Mouse (Mus musculus) CH12.LX (cell line): Measurements from ENCODE around the gene Lamp1. TPM values are rescaled to one million over a fixed set of nuclear protein-coding genes. Genes with fewer than 3 reads are reported as not detected.

Source experiments
- DNase-seq: peaks from one replicate; pipeline ENCODE4 v3.0.0-alpha.2; 2013; ENCODE audit errors: extremely low read depth
- H3K27ac ChIP-seq: 2 replicates; pipeline ENCODE4 v1.5.1; 2012; ENCODE audit warnings: low read depth, mild to moderate bottlenecking, control low read depth, moderate library complexity; ENCODE audit not compliant: insufficient read depth
- H3K27me3 ChIP-seq: replicated peaks from 2 replicates; pipeline ENCODE3; 2012; ENCODE audit warnings: inconsistent platforms
- H3K36me3 ChIP-seq, 2 experiments: replicated peaks in 1 of 2; 2 replicates each; pipeline versions ENCODE3 to v1.6.1; 2012; ENCODE audit warnings: inconsistent platforms in 1 of 2, low read length in 1 of 2, mild to moderate bottlenecking in 1 of 2, mixed read lengths in 1 of 2, moderate library complexity in 1 of 2; ENCODE audit not compliant: control insufficient read depth in 1 of 2, insufficient read depth in 1 of 2
- H3K4me1 ChIP-seq, 2 experiments: 2 replicates each; pipeline ENCODE4 v1.6.1; 2012; ENCODE audit warnings: inconsistent platforms in 1 of 2, moderate library complexity in 1 of 2; ENCODE audit not compliant: insufficient read depth in 2 of 2, control insufficient read depth in 1 of 2
- H3K4me2 ChIP-seq: 2 replicates; pipeline ENCODE4 v1.6.1; 2012; ENCODE audit warnings: low read depth, mild to moderate bottlenecking, control low read depth; ENCODE audit not compliant: poor library complexity, insufficient read depth, severe bottlenecking
- H3K4me3 ChIP-seq, 3 experiments: fragments of 150-350 bp in 1 of 3; sonication (generic) in 1 of 3; replicated peaks in 1 of 3; 2 replicates each; pipeline versions ENCODE3 to v1.5.1; 2011 to 2012; ENCODE audit warnings: low read depth in 2 of 3, low read length in 2 of 3, mild to moderate bottlenecking in 2 of 3, moderate library complexity in 2 of 3, control low read depth in 1 of 3, improper control_type of control experiment in 1 of 3, inconsistent platforms in 1 of 3, mixed read lengths in 1 of 3; ENCODE audit not compliant: poor library complexity in 1 of 3
- H3K79me2 ChIP-seq: replicated peaks from 2 replicates; pipeline ENCODE4 v1.6.1; 2012; ENCODE audit warnings: mild to moderate bottlenecking, moderate library complexity; ENCODE audit not compliant: control insufficient read depth, poor library complexity, insufficient read depth, severe bottlenecking; ENCODE audit errors: extremely low read depth
- H3K9ac ChIP-seq: 2 replicates; pipeline ENCODE4 v1.6.1; 2012; ENCODE audit warnings: low read depth, mild to moderate bottlenecking, control low read depth, moderate library complexity; ENCODE audit not compliant: insufficient read depth
- H3K9me3 ChIP-seq: replicated peaks from 2 replicates; pipeline ENCODE3; 2012; ENCODE audit warnings: low read length, inconsistent platforms, mixed read lengths
- BHLHE40 ChIP-seq: IDR thresholded peaks from 2 replicates; pipeline ENCODE4 v1.6.1; 2011; ENCODE audit warnings: mild to moderate bottlenecking, low read depth, low read length, improper control_type of control experiment
- CTCF ChIP-seq, 2 experiments: IDR thresholded peaks in 1 of 2; conservative IDR thresholded peaks in 1 of 2; 2 replicates each; pipeline ENCODE4 v1.5.1; 2011 to 2012; ENCODE audit warnings: low read depth in 2 of 2, low read length in 2 of 2, improper control_type of control experiment in 1 of 2, inconsistent platforms in 1 of 2, mild to moderate bottlenecking in 1 of 2, moderate library complexity in 1 of 2
- E2F4 ChIP-seq: IDR thresholded peaks from 2 replicates; pipeline ENCODE4 v1.6.1; 2011; ENCODE audit warnings: low read depth, low read length, improper control_type of control experiment; ENCODE audit not compliant: insufficient replicate concordance
- ELF1 ChIP-seq: IDR thresholded peaks from 2 replicates; pipeline ENCODE4 v1.6.1; 2014; ENCODE audit warnings: low read depth, mild to moderate bottlenecking, inconsistent platforms, low read length, improper control_type of control experiment
- GABPA ChIP-seq: IDR thresholded peaks from 2 replicates; pipeline ENCODE4 v1.6.1; 2012; ENCODE audit warnings: low read depth, low read length, improper control_type of control experiment, inconsistent platforms; ENCODE audit not compliant: insufficient replicate concordance
- MAFK ChIP-seq: IDR thresholded peaks from 2 replicates; pipeline ENCODE4 v1.6.1; 2011; ENCODE audit warnings: low read length, improper control_type of control experiment; ENCODE audit not compliant: insufficient replicate concordance
- MAZ ChIP-seq: IDR thresholded peaks from 2 replicates; pipeline ENCODE4 v1.6.1; 2012; ENCODE audit warnings: low read depth, mild to moderate bottlenecking, inconsistent platforms, low read length, improper control_type of control experiment, moderate library complexity
- NRF1 ChIP-seq: IDR thresholded peaks from 2 replicates; pipeline ENCODE4 v1.6.1; 2014; ENCODE audit warnings: low read depth, mild to moderate bottlenecking, inconsistent platforms, low read length, improper control_type of control experiment, moderate library complexity
- POLR2A ChIP-seq: IDR thresholded peaks from 2 replicates; pipeline ENCODE4 v1.6.1; 2011; ENCODE audit warnings: low read depth, mild to moderate bottlenecking, improper control_type of control experiment, low read length
- ZKSCAN1 ChIP-seq: IDR thresholded peaks from 2 replicates; pipeline ENCODE4 v1.6.1; 2012; ENCODE audit warnings: low read depth, inconsistent platforms, low read length, improper control_type of control experiment, borderline replicate concordance
- ZMIZ1 ChIP-seq: IDR thresholded peaks from 2 replicates; pipeline ENCODE4 v1.6.1; 2012; ENCODE audit warnings: low read depth, mild to moderate bottlenecking, inconsistent platforms, low read length, improper control_type of control experiment
- dilution Hi-C: fragments of 300-500 bp; cut with MboI; formaldehyde crosslinking; loops from 2 replicates; pipeline ENCODE4 v1.14.3; 2020; ENCODE audit warnings: low sequenced_read_pairs; ENCODE audit not compliant: extremely low pct_unique_long_range_greater_than_20kb, extremely low pct_ligation_motif_present
- in situ Hi-C: fragments of 300-500 bp; cut with MboI; formaldehyde crosslinking; loops from 3 replicates; pipeline ENCODE4 v1.14.3; 2019; ENCODE audit warnings: low sequenced_read_pairs, low pct_ligation_motif_present, low pct_unique_long_range_greater_than_20kb, mixed read lengths
- polyA plus RNA-seq: library from polyadenylated mRNA; unstranded; fragments of >175 nt; gene quantifications from 2 replicates; pipeline ENCODE4 v1.2.1, GENCODE M21; 2012; ENCODE audit warnings: low read depth; ENCODE audit not compliant: insufficient read length
- total RNA-seq, 2 experiments: library from RNA; depleted of rRNA; stranded (reverse); fragments of 300-350 nt in 1 of 2; fragments of >200 nt in 1 of 2; gene quantifications; 2 replicates each; pipeline ENCODE4 v1.2.3; 2012 to 2014

Lamp1 gene
- total and polyA plus RNA-seq, 3 experiments, result 56.7 to 69.4 (median 64.3) TPM

DNA sequence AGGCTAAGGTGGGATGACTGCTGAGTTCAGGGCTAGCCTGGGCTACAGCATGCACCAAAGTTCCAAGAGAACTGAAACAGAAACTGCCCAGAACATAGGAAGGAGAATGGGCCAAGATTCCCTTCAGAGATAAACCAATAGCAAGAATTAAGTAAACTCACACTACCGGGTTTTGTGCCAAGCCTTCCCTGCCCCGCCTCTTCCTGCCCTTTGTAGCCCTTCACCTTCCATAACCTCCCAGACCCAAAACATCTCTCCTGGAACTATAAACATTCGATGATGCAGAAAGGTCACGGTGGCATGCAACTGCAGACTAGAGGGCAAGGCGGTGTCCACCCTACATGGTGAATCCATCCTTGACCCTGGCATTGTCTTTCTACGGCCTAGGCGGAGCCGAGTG lies 31.3 kb downstream of the Lamp1 start:
- dilution Hi-C loops, result no loop called here
- Histone ChIP-seq H3K36me3 (no peaks in the 10 kb centered on the region), H3K4me3 (no peak overlapping the region), H3K79me2 (no peaks in the 10 kb centered on the region), H3K4me2 (no peak overlapping the region), H3K27me3 (peaks cover 90% of the 10 kb centered on the region), H3K4me1 (no peaks in the 10 kb centered on the region), H3K9me3 (no peaks in the 10 kb centered on the region), H3K27ac (no peak overlapping the region), H3K9ac (no peak overlapping the region)
- no peak for DNase-seq
- no peak for TF ChIP-seq BHLHE40
- in situ Hi-C loops, result no loop called here

DNA sequence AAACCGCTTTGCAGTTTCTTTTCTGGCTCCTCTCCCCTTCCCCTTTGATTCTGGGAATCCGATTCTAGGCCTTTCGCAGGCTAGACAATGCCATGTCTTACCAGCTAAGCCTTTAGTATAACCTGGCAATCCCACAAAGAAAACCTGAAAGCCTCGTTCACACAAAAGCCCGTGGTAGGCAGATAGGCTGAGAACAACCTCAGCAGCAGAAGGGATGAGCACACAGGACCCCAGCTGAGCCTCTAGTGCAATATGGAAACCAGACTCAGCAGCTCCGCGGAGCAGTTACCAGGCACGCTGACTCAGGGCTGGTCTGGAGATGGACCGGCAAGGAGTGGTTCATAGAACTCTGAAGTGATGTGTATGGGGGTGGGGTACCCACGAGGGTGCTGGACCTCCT lies 35.9 kb downstream of the Lamp1 start:
- no peak overlapping the region for H3K4me2 ChIP-seq
- no peak overlapping the region for H3K9ac ChIP-seq
- H3K4me3 ChIP-seq, result no peak overlapping the region
- no peaks in the 10 kb centered on the region for H3K36me3 ChIP-seq
- H3K79me2 ChIP-seq, result no peaks in the 10 kb centered on the region
- H3K27me3 ChIP-seq, result peaks cover 85% of the 10 kb centered on the region
- H3K4me1 ChIP-seq, result no peaks in the 10 kb centered on the region
- no peak for DNase-seq
- no peak overlapping the region for H3K27ac ChIP-seq
- in situ Hi-C loops, result no loop called here
- no peak for TF ChIP-seq ZKSCAN1
- no peak for TF ChIP-seq ELF1
- TF ChIP-seq POLR2A, result no peak
- no peak for TF ChIP-seq MAZ
- TF ChIP-seq MAFK, result no peak
- no peak for TF ChIP-seq CTCF (conservative IDR thresholded peaks at IDR 0.05 in 1 of 2, IDR thresholded peaks at IDR 0.05 in 1 of 2; ENCODE audit: low read depth in 2 of 2, low read length in 2 of 2)
- TF ChIP-seq E2F4, result no peak
- no peak for TF ChIP-seq ZMIZ1
- TF ChIP-seq NRF1, result no peak
- H3K9me3 ChIP-seq, result no peaks in the 10 kb centered on the region
- dilution Hi-C loops, result no loop called here

DNA sequence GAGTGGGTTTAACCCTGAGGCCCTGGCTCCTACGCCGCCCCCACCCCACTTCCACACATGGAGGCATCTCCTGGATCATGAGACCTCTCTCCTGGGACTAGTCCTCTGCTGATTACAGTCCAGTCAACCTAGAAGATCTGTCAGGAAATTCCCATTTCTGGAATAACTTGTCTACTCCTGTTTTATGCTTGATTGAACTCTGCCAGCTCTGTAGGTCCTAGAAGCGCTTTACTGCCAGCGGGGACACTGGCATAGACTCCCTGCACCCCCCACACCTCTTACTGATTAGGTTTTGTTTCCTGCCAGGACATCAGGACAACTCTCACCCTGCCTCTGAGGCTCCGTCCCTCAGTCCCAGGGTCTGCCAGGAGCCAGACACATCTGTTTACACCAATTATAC lies 38.5 kb downstream of the Lamp1 start:
- Histone ChIP-seq H3K79me2 (no peaks in the 10 kb centered on the region), H3K27me3 (peaks cover 80% of the 10 kb centered on the region), H3K9ac (no peak overlapping the region), H3K27ac (no peak overlapping the region), H3K4me2 (no peak overlapping the region), H3K4me1 (no peaks in the 10 kb centered on the region), H3K36me3 (no peaks in the 10 kb centered on the region), H3K9me3 (no peaks in the 10 kb centered on the region), H3K4me3 (no peak overlapping the region)
- TF ChIP-seq GABPA, result no peak
- TF ChIP-seq ELF1, result no peak
- no peak for TF ChIP-seq BHLHE40
- in situ Hi-C loops, result no loop called here
- dilution Hi-C loops, result no loop called here
- no peak for DNase-seq
